Mouse (Mus musculus) macrophage (primary cell): ENCODE measurements around the gene Mtmr4. TPM values are rescaled to one million over a fixed set of nuclear protein-coding genes. Genes with fewer than 3 reads are reported as not detected.
A peak's percentile ranks its signal among the peaks of the same experiment; 100 is the strongest.

Source experiments
- H3K27ac ChIP-seq: fragments of 350-480 bp; formaldehyde crosslinking; 2 replicates; pipeline ENCODE4 v1.9.0; 2021
- H3K36me3 ChIP-seq: fragments of 350-480 bp; formaldehyde crosslinking; 2 replicates; pipeline ENCODE4 v1.9.0; 2021; ENCODE audit errors: inconsistent target
- H3K4me3 ChIP-seq: fragments of 350-480 bp; formaldehyde crosslinking; 2 replicates; pipeline ENCODE4 v1.9.0; 2021; ENCODE audit errors: inconsistent target
- H3K79me2 ChIP-seq: fragments of 350-480 bp; formaldehyde crosslinking; 2 replicates; pipeline ENCODE4 v1.9.0; 2021; ENCODE audit errors: inconsistent target
- WGBS: methylation state at CpG from one replicate; pipeline ENCODE4 v1.1.7; 2026; ENCODE audit warnings: inconsistent platforms; ENCODE audit not compliant: missing documents; 5-methylcytosine and 5-hydroxymethylcytosine counted together
- polyA plus RNA-seq: library from polyadenylated mRNA; stranded (reverse); fragments of 250-400 nt; gene quantifications from 3 replicates; pipeline ENCODE4 v1.2.4, GENCODE M21; 2018; ENCODE audit warnings: inconsistent platforms

Gene Mtmr4
- polyA plus RNA-seq, 1 experiment from 2014 or later, result 9.4 TPM

- 98% methylated on average over 40 of the region's 69 CpGs for whole genome bisulfite sequencing
- Histone ChIP-seq H3K27ac (no peak within 1 kb of the TSS), H3K79me2 (no peaks in the 10 kb centered on the region), H3K36me3 (peaks cover 52% of the 10 kb centered on the region), H3K4me3 (no peak within 1 kb of the TSS)
Observed at GRCm38 (mm10) chr11:87616790-87617474, 25.0 kb downstream of the Mtmr4 start, which contains the start of gene Hsf5. Gene Hsf5, plus strand, starts transcription at chr11:87617164.

GRCm38 (mm10) chr11:87617606-87618005 lies 25.6 kb downstream of the Mtmr4 start:
- 98% methylated on average over 22 of the region's 32 CpGs for WGBS
- Histone ChIP-seq H3K27ac (no peak overlapping the region), H3K36me3 (peaks cover 46% of the 10 kb centered on the region)

GRCm38 (mm10) chr11:87623160-87623559 lies 31.2 kb downstream of the Mtmr4 start:
- Histone ChIP-seq H3K4me3 (no peak overlapping the region), H3K27ac (no peak overlapping the region), H3K36me3 (peaks cover under 1% of the 10 kb centered on the region; the same call in 1 of the 2 replicates), H3K79me2 (no peaks in the 10 kb centered on the region)
- WGBS, result 100% methylated on average over 4 of the region's 4 CpGs

More at GRCm38 (mm10) chr11:87617606-87618005, 25.6 kb downstream of the Mtmr4 start:
- Histone ChIP-seq H3K4me3 (no peak overlapping the region), H3K79me2 (no peaks in the 10 kb centered on the region)

GRCm38 (mm10) chr11:87629859-87630258 lies 37.9 kb downstream of the Mtmr4 start:
- 20% methylated on average over 10 of the region's 10 CpGs for WGBS
- H3K4me3 ChIP-seq, result no peak overlapping the region
- no peaks in the 10 kb centered on the region for H3K79me2 ChIP-seq

GRCm38 (mm10) chr11:87638793-87639192 lies 46.8 kb downstream of the Mtmr4 start:
- Histone ChIP-seq H3K79me2 (no peaks in the 10 kb centered on the region), H3K36me3 (no peaks in the 10 kb centered on the region), H3K27ac (no peak overlapping the region), H3K4me3 (peak overlapping the region; percentile 22)
- 54% methylated on average over 2 of the region's 2 CpGs for WGBS

More at GRCm38 (mm10) chr11:87629859-87630258, 37.9 kb downstream of the Mtmr4 start:
- Histone ChIP-seq H3K36me3 (no peaks in the 10 kb centered on the region), H3K27ac (no peak overlapping the region)

GRCm38 (mm10) chr11:87639206-87639605 lies 47.2 kb downstream of the Mtmr4 start:
- Histone ChIP-seq H3K79me2 (no peaks in the 10 kb centered on the region), H3K27ac (no peak overlapping the region), H3K4me3 (peak overlapping the region; percentile 22), H3K36me3 (no peaks in the 10 kb centered on the region)
- 3% methylated on average over 29 of the region's 29 CpGs for WGBS

GRCm38 (mm10) chr11:87642865-87643264 lies 50.9 kb downstream of the Mtmr4 start:
- no peak overlapping the region for H3K27ac ChIP-seq
- H3K4me3 ChIP-seq, result no peak overlapping the region
- no peaks in the 10 kb centered on the region for H3K36me3 ChIP-seq
- H3K79me2 ChIP-seq, result no peaks in the 10 kb centered on the region

GRCm38 (mm10) chr11:87654693-87655092 lies 62.7 kb downstream of the Mtmr4 start:
- no peaks in the 10 kb centered on the region for H3K79me2 ChIP-seq
- H3K36me3 ChIP-seq, result no peaks in the 10 kb centered on the region
- H3K27ac ChIP-seq, result no peak overlapping the region
- H3K4me3 ChIP-seq, result no peak overlapping the region
- WGBS, result 31% methylated on average over 5 of the region's 5 CpGs

- Histone ChIP-seq H3K27ac (no peak overlapping the region), H3K36me3 (no peaks in the 10 kb centered on the region), H3K79me2 (no peaks in the 10 kb centered on the region), H3K4me3 (no peak overlapping the region)
- WGBS, result 81% methylated on average over 7 of the region's 7 CpGs
Observed at GRCm38 (mm10) chr11:87659216-87659615, 67.3 kb downstream of the Mtmr4 start.

- H3K79me2 ChIP-seq, result no peaks in the 10 kb centered on the region
- H3K36me3 ChIP-seq, result no peaks in the 10 kb centered on the region
- WGBS, result 0% methylated on average over 8 of the region's 8 CpGs
- H3K27ac ChIP-seq, result no peak within 1 kb of the TSS
- H3K4me3 ChIP-seq, result peak within 1 kb of the TSS; percentile 49
Observed at GRCm38 (mm10) chr11:87662407-87662806, 70.4 kb downstream of the Mtmr4 start, which contains the start of gene Rnf43. Gene Rnf43, plus strand, starts transcription at chr11:87662722.

- 17% methylated on average over 14 of the region's 14 CpGs for WGBS
- peak overlapping the region; percentile 49 for H3K4me3 ChIP-seq
- no peaks in the 10 kb centered on the region for H3K36me3 ChIP-seq
- H3K79me2 ChIP-seq, result no peaks in the 10 kb centered on the region
- H3K27ac ChIP-seq, result no peak overlapping the region
Observed at GRCm38 (mm10) chr11:87662822-87663221, 70.9 kb downstream of the Mtmr4 start.

- H3K79me2 ChIP-seq, result no peaks in the 10 kb centered on the region
- WGBS, result 92% methylated on average over 6 of the region's 6 CpGs
- H3K36me3 ChIP-seq, result no peaks in the 10 kb centered on the region
- no peak overlapping the region for H3K4me3 ChIP-seq
- H3K27ac ChIP-seq, result no peak overlapping the region
Observed at GRCm38 (mm10) chr11:87663948-87664347, 72.0 kb downstream of the Mtmr4 start.

GRCm38 (mm10) chr11:87664521-87664920 lies 72.6 kb downstream of the Mtmr4 start:
- H3K36me3 ChIP-seq, result no peaks in the 10 kb centered on the region
- 85% methylated on average over 12 of the region's 12 CpGs for WGBS
- no peak overlapping the region for H3K4me3 ChIP-seq
- H3K27ac ChIP-seq, result no peak overlapping the region
- H3K79me2 ChIP-seq, result no peaks in the 10 kb centered on the region

- H3K27ac ChIP-seq, result no peak overlapping the region
- WGBS, result 93% methylated on average over 6 of the region's 6 CpGs
- no peaks in the 10 kb centered on the region for H3K79me2 ChIP-seq
- no peaks in the 10 kb centered on the region for H3K36me3 ChIP-seq
- no peak overlapping the region for H3K4me3 ChIP-seq
Observed at GRCm38 (mm10) chr11:87665224-87665623, 73.3 kb downstream of the Mtmr4 start.

- no peaks in the 10 kb centered on the region for H3K79me2 ChIP-seq
- H3K36me3 ChIP-seq, result no peaks in the 10 kb centered on the region
- H3K4me3 ChIP-seq, result no peak overlapping the region
- 86% methylated on average over 2 of the region's 2 CpGs for WGBS
- no peak overlapping the region for H3K27ac ChIP-seq
Observed at GRCm38 (mm10) chr11:87665658-87666057, 73.7 kb downstream of the Mtmr4 start.
